Mouse (Mus musculus) hindbrain, embryonic 16.5 days (tissue): ENCODE results near the gene A4galt. TPM values are rescaled to one million over a fixed set of nuclear protein-coding genes. Genes with fewer than 3 reads are reported as not detected.

ENCODE experiments used
- ATAC-seq: fragments of 200-750 bp; cut with Nextera tagmentation; 2 replicates; pipeline ENCODE4 v1.8.0; 2017; ENCODE audit warnings: moderate TSS enrichment, moderate library complexity
- H3K27ac ChIP-seq: fragments of 300-500 bp; sonication (generic); 2 replicates; pipeline ENCODE4 v1.5.1; 2014; ENCODE audit warnings: low read depth, mild to moderate bottlenecking, control low read depth, low read length, moderate library complexity
- H3K27me3 ChIP-seq: fragments of 300-500 bp; sonication (generic); replicated peaks from 2 replicates; pipeline ENCODE4 v1.6.1; 2014; ENCODE audit warnings: low read length; ENCODE audit not compliant: control insufficient read depth, insufficient read depth
- H3K36me3 ChIP-seq: fragments of 300-500 bp; sonication (generic); 2 replicates; pipeline ENCODE4 v1.6.1; 2014; ENCODE audit warnings: mild to moderate bottlenecking, low read length, moderate library complexity, mixed read lengths; ENCODE audit not compliant: control insufficient read depth, insufficient read depth
- H3K4me1 ChIP-seq: fragments of 300-500 bp; sonication (generic); 2 replicates; pipeline ENCODE4 v1.6.1; 2014; ENCODE audit warnings: low read depth, low read length; ENCODE audit not compliant: control insufficient read depth, insufficient read depth
- H3K4me2 ChIP-seq: fragments of 300-500 bp; sonication (generic); 2 replicates; pipeline ENCODE4 v1.6.1; 2014; ENCODE audit warnings: mild to moderate bottlenecking, low read length, control low read depth, moderate library complexity
- H3K4me3 ChIP-seq: fragments of 300-500 bp; sonication (generic); 2 replicates; pipeline ENCODE4 v1.5.1; 2014; ENCODE audit warnings: mild to moderate bottlenecking, low read length, control low read depth, moderate library complexity
- H3K9ac ChIP-seq: fragments of 300-500 bp; sonication (generic); 2 replicates; pipeline ENCODE4 v1.6.1; 2014; ENCODE audit warnings: low read depth, mild to moderate bottlenecking, control low read depth, low read length, moderate library complexity
- H3K9me3 ChIP-seq: fragments of 300-500 bp; sonication (generic); 2 replicates; pipeline ENCODE4 v1.6.1; 2014; ENCODE audit warnings: mild to moderate bottlenecking, low read length, moderate library complexity; ENCODE audit not compliant: control insufficient read depth
- WGBS: fragments of 180-500 bp; shearing (Covaris S2); extraction: QIAGEN DNeasy Blood & Tissue Kit; methylation state at CpG from one replicate; pipeline ENCODE4 v1.1.7; 2014; 5-methylcytosine and 5-hydroxymethylcytosine counted together
- polyA plus RNA-seq: library from polyadenylated mRNA; unstranded; fragments of >200 nt; fragmentation: Nextera tagmentation; extraction: Ambion mirVana; gene quantifications from 2 replicates; pipeline ENCODE4 v1.2.1, GENCODE M21; 2015

Gene A4galt
- polyA plus RNA-seq, 1 experiment from 2014 or later = 4.9 TPM

- Histone ChIP-seq H3K9ac (no peak overlapping the region), H3K36me3 (no peaks in the 10 kb centered on the region), H3K4me2 (no peak overlapping the region), H3K9me3 (no peaks in the 10 kb centered on the region), H3K4me1 (no peaks in the 10 kb centered on the region), H3K4me3 (no peak overlapping the region), H3K27me3 (no peaks in the 10 kb centered on the region), H3K27ac (no peak overlapping the region)
- no peak for ATAC-seq
- 84% methylated on average over 3 of the region's 3 CpGs for WGBS
Observed at GRCm38 (mm10) chr15:83241497-83241896, 10.1 kb downstream of the A4galt start.

DNA sequence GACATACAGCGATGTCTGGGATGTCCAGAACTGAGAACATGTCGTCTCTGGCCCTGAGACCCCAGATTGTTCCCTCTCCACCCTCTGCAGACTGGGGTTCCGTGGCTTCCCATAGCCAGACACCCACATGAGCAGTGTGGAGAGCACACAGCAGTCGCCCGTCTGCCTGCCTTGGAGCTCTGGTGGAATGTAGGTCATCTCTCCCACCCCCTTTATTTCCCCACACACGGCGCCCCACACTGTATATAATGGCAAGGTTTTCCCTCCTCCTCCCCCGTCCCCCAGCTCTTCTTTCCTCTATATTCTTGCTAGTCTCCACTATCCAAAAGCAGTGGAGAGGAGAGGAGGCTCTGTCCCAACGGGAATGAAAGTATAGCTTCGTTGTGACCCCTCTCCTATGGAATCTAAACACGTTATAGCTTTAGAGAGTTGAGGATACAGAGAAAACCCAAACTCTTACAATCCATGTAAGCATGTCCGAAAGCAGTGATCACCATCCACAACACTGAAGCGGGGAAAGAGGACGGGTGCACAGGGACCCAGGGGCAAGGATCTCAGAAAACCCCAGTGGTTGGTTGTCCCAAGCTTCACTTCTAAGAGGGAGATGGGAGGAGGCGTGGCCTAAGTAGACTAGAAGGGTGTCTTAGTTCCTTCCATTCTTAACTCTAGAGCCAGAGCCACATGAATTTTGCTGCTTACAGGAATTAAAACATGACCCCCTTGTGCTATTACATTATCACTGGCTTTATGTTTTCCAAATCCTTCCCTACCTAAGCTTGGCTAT is 13.9 kb downstream of the A4galt start:
- 66% methylated on average over 15 of the region's 15 CpGs for WGBS
- H3K4me3 ChIP-seq = no peak overlapping the region
- H3K9me3 ChIP-seq = no peaks in the 10 kb centered on the region
- no peak overlapping the region for H3K27ac ChIP-seq
- 0 out of 2 replicates have a peak, but pooled peaks have one; percentile 34 for ATAC-seq
- H3K9ac ChIP-seq = no peak overlapping the region
- no peaks in the 10 kb centered on the region for H3K36me3 ChIP-seq
- peaks cover 3% of the 10 kb centered on the region; the same call in 1 of the 2 replicates for H3K4me1 ChIP-seq
- H3K27me3 ChIP-seq = no peaks in the 10 kb centered on the region
- H3K4me2 ChIP-seq = no peak overlapping the region

DNA sequence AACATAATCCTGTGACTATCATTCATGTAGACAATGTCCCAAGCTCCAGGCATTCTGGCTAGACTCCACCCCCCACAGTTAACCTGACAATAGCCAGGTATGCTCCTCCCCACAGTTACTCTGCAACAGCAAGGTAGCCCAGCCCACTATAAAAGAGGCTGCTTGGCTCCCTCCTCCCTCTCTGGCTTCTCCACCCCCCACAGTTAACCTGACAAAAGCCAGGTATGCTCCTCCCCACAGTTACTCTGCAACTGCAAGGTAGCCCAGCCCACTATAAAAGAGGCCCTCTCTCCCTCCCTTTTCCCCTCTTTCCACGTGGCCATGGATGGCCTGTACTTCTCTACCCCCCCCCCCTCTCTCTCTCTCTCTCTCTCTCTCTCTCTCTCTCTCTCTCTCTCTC is 14.8 kb downstream of the A4galt start:
- Histone ChIP-seq H3K9ac (no peak overlapping the region), H3K4me1 (peaks cover 3% of the 10 kb centered on the region; the same call in 1 of the 2 replicates), H3K9me3 (no peaks in the 10 kb centered on the region), H3K36me3 (no peaks in the 10 kb centered on the region), H3K4me3 (no peak overlapping the region), H3K27me3 (no peaks in the 10 kb centered on the region), H3K27ac (no peak overlapping the region), H3K4me2 (no peak overlapping the region)
- 9% methylated on average over 1 of the region's 1 CpGs for whole genome bisulfite sequencing
- no peak for ATAC-seq

DNA sequence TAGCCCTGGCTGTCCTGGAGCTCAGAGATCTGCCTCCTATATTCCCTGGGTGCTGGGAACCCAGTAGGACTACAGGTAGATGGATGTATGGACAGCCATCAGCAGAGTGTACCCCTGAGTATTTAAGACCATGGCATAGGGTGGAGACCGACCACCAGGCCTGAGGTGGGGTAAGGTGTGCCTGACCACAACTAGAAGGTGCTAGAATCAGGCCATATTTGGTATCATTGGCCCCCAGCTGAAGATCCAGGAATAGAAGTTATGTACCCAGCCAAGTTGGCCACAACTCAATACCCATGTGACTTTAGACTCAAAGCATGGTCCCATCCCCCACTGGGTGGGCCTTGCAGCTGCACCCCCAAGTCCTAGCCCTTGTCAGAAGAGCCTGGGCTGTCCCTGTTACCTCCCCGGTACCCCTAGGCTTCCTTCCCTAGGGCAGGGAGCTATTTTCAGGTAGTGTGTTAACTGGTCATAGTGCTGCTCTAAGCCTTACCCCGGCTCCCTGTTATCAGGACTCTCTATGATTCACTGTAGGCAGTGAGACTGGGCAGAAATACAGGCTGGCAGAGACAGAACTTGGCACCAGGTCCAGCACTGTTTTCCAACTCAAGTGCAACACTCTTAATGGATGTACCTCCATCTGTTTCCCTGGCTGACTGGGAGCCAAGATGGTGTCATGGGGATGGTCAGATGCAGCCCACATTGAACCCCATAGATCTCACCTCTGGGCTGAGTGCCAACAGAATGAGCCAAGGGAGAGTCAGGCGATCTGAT is 18.2 kb downstream of the A4galt start:
- no peaks in the 10 kb centered on the region for H3K9me3 ChIP-seq
- no peak overlapping the region for H3K27ac ChIP-seq
- 77% methylated on average over 4 of the region's 4 CpGs for WGBS
- no peak overlapping the region for H3K4me2 ChIP-seq
- H3K9ac ChIP-seq = no peak overlapping the region
- H3K27me3 ChIP-seq = no peaks in the 10 kb centered on the region
- H3K4me3 ChIP-seq = no peak overlapping the region
- peak; percentile 67 for ATAC-seq
- H3K4me1 ChIP-seq = peaks cover 3% of the 10 kb centered on the region; the same call in 1 of the 2 replicates
- H3K36me3 ChIP-seq = no peaks in the 10 kb centered on the region

DNA sequence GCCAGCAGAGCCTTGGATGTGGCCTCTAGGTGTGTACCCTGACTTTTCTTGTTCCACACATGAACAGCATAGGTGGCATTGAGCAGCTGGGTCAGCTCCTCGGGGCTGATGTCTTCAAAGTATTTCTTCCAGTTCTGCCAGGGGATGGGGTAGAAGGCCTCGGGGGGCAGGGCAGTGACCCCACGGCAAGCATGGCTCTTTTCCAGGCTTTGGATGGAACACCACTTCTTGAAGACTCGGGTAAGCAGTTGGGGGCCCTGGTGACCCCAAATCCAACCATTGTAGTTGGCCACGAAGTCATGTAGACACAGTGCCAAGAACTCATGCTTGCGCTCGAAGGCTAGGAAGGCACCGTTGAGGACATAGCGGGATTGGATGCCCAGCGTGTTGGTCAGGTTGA is 24.0 kb downstream of the A4galt start:
- WGBS = 94% methylated on average over 10 of the region's 10 CpGs
- H3K27me3 ChIP-seq = no peaks in the 10 kb centered on the region
- no peak overlapping the region for H3K9ac ChIP-seq
- H3K4me2 ChIP-seq = no peak overlapping the region
- H3K4me1 ChIP-seq = peaks cover 7% of the 10 kb centered on the region
- no peak overlapping the region for H3K27ac ChIP-seq
- no peaks in the 10 kb centered on the region for H3K36me3 ChIP-seq
- no peak overlapping the region for H3K4me3 ChIP-seq
- H3K9me3 ChIP-seq = no peaks in the 10 kb centered on the region
- no peak for ATAC-seq

DNA sequence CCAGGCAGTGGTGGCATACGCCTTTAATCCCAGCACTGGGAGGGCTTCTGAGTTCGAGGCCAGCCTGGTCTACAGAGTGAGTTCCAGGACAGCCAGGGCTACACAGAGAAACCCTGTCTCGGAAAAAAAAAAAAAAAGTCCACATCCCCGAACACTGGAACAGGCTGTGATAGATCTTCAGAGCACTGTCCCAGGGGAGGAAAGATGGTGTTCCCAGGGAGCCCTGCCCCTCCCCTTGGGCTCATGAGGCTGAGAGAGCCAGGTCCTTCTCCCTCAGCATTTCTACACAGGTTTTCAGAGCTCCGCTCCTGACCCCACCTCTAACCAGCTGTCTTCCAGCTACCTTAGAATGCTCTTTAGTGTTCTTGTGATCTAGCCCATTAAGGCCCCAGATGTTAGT is 24.7 kb downstream of the A4galt start:
- Histone ChIP-seq H3K9ac (no peak overlapping the region), H3K9me3 (no peaks in the 10 kb centered on the region), H3K4me1 (peaks cover 7% of the 10 kb centered on the region), H3K4me3 (no peak overlapping the region), H3K27me3 (no peaks in the 10 kb centered on the region), H3K36me3 (no peaks in the 10 kb centered on the region), H3K4me2 (no peak overlapping the region), H3K27ac (no peak overlapping the region)
- WGBS = 90% methylated on average over 5 of the region's 5 CpGs
- no peak for ATAC-seq

DNA sequence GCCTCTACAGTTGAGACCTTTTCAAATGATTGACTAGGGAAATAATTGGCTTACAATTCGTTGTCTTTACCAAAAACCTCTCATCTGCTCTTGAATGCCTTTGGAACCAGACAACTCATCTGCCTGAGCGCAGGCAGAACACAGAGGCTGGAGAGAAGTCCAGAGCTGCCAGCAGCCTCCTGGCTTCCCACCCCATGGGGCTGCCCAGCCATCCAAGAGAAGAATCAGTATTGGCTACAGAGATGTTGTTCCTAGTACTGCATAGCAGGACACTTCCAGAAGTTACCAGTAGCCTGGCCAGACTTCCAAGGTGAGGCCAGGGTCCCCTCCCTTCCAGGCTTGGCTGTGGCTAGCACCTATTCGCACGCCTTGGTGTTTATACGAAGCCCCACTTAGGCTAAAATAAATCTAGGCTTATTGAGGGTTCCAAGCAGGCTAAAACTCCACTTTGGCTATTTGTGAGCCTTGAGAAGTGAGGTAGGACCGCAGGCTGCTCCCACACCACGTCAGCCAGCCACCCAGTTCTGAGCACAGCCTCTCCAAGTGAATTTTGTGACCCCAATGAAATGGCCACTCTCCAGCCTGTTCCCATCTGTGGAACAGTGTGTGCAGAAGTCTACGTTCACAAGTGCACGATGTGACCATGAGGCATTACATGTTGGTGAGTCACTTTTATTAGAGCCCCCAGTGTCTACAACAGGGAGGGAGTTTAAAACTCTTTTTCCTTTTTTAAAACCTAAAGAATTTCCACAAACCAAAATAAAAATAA is 25.3 kb downstream of the A4galt start:
- ATAC-seq = no peak
- 85% methylated on average over 9 of the region's 9 CpGs for WGBS
- no peak overlapping the region for H3K4me2 ChIP-seq
- H3K4me1 ChIP-seq = peaks cover 7% of the 10 kb centered on the region
- H3K36me3 ChIP-seq = no peaks in the 10 kb centered on the region
- no peaks in the 10 kb centered on the region for H3K9me3 ChIP-seq
- H3K9ac ChIP-seq = no peak overlapping the region
- H3K27ac ChIP-seq = no peak overlapping the region
- H3K4me3 ChIP-seq = no peak overlapping the region
- no peaks in the 10 kb centered on the region for H3K27me3 ChIP-seq

GRCm38 (mm10) chr15:83224136-83224766 is 27.3 kb downstream of the A4galt start:
- Histone ChIP-seq H3K4me2 (no peak overlapping the region), H3K27ac (peak overlapping the region; percentile 14), H3K4me3 (no peak overlapping the region), H3K36me3 (no peaks in the 10 kb centered on the region), H3K4me1 (peaks cover 7% of the 10 kb centered on the region), H3K27me3 (no peaks in the 10 kb centered on the region), H3K9ac (no peak overlapping the region), H3K9me3 (no peaks in the 10 kb centered on the region)
- no peak for ATAC-seq
- 50% methylated on average over 9 of the region's 9 CpGs for WGBS
